Mouse (Mus musculus): Measurements from ENCODE around the gene Efcab6.
A peak's percentile ranks its signal among the peaks of the same experiment; 100 is the strongest.
"Not testable (repeated sequence)": the region's sequence is repeated elsewhere in the genome, so short reads cannot be mapped to it uniquely, and the experiment has no call there.

Efcab6 gene

GRCm38 (mm10) chr15:84065140-84065539 lies at the start of gene Efcab6:
Gene Efcab6 (minus strand): TSS chr15:84065379.
- DNase-seq (ENCODE audit: low spot score in 2 of 2): no peak

GRCm38 (mm10) chr15:84113873-84114272 lies 48.7 kb upstream of the Efcab6 start:
- no peak for DNase-seq (ENCODE audit: low spot score in 2 of 2)

- DNase-seq (ENCODE audit: low spot score in 2 of 2): no peak
These were observed 43.7 kb upstream of the Efcab6 start for GRCm38 (mm10) chr15:84108899-84109298.

DNA sequence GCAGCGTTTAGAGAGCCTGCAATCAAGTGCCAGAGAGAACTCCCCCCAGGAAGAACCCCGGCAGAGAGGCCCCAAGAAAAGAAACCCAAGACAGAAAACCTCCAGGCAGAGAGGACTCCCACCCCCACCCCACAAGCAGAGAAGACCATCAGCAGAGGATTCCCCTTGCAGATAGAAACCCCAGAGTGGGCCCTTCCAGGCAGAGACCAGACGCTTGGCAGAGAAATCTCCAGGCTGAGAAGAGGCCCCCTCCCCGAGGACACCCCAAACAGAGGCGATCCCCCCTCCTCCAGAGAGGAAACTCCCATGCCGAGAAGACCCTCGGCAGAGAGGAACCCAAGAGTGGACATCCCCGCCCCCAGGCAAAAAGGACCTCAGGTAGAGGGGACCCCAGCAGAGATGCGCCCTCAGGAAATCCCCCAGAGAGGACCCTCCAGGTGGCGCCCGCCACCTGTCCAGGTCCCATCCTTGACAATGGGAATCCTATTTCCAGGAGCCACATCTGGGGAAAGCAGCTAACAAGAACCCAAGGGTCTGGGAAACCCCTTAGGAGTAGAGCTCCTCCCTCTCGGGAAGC lies 40.8 kb upstream of the Efcab6 start:
- DNase-seq (ENCODE audit: low spot score in 2 of 2): no peak

DNA sequence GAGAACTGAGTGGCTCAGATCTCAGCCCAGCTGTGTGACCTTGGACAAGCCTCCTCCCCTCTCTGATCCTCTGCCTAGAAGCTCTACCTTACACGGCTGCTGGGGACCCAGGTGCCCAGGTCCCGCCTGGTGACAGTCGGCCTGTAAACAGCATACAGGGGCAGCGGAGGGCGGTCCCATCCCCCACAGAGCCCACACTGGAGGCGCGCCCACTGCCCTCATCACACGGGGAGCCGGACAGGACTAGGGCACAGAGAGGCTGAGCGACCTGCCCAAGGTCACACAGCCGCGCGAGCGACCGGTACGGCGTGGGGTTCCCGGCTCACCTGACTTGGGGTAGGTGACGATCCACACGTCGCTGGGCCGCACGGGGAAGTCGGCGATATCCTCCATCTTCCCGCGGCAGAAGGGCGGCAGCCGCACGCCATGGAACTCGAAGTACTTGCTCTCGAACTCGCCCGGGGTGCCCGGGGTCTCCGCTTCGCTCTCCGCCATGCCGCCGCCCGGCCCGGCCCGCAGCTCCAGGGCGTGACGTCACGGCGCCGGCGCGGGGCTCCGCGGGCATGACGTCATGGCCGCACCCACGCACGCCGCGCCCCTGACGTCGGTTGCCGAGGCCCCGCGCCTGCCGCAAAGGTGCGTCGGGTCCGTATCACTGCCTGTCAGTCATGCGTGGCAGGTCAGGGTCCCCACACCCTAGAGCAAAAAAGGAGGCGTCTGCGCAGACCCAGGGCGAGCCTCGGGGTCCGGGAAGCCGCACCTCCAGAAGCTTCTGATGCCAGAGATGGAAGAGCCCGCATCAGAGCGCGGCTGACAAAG lies 40.1 kb upstream of the Efcab6 start, which contains the start of gene Sult4a1:
Gene Sult4a1 (minus strand): TSS at position 650 of the 819 bp plus-strand sequence.
- DNase-seq (ENCODE audit: low spot score in 2 of 2): no peak

GRCm38 (mm10) chr15:84104626-84105025 lies 39.4 kb upstream of the Efcab6 start:
- no peak for DNase-seq (ENCODE audit: low spot score in 2 of 2)

- not testable (repeated sequence) for DNase-seq (ENCODE audit: low spot score in 2 of 2)
These were observed 32.4 kb upstream of the Efcab6 start for GRCm38 (mm10) chr15:84097536-84097935.

GRCm38 (mm10) chr15:84096051-84096450 lies 30.9 kb upstream of the Efcab6 start:
- peak in 1 of 2 experiments; percentile 6 for DNase-seq (ENCODE audit: low spot score in 2 of 2)

- no peak for DNase-seq (ENCODE audit: low spot score in 2 of 2)
These were observed 29.7 kb upstream of the Efcab6 start for GRCm38 (mm10) chr15:84094921-84095320.

GRCm38 (mm10) chr15:84086775-84087174 lies 21.6 kb upstream of the Efcab6 start:
- DNase-seq (ENCODE audit: low spot score in 2 of 2): no peak

GRCm38 (mm10) chr15:84086364-84086763 lies 21.2 kb upstream of the Efcab6 start:
- DNase-seq (ENCODE audit: low spot score in 2 of 2): no peak

GRCm38 (mm10) chr15:84080069-84080468 lies 14.9 kb upstream of the Efcab6 start:
- no peak for DNase-seq (ENCODE audit: low spot score in 2 of 2)

- DNase-seq (ENCODE audit: low spot score in 2 of 2): no peak
These were observed 14.3 kb upstream of the Efcab6 start for GRCm38 (mm10) chr15:84079519-84079918.

DNA sequence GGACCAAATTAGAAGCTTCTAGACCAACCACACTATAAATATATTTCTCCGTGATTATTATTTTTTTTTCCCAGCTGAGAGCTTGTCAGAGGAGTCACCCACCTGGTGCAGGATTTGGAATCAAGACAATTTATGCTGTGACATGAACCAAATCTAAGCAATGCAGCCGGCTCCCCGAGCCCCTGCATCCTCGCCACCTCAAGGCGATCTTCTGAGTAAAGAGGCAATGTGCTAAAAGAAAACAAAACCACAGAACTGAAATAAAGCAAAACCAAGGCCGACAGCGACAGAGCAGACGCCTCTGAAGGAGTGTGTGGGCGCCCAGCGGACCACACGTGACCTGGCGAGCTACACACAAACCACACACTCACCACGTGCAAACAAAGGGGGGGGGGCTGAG lies 13.5 kb upstream of the Efcab6 start:
- no peak for DNase-seq (ENCODE audit: low spot score in 2 of 2)

DNA sequence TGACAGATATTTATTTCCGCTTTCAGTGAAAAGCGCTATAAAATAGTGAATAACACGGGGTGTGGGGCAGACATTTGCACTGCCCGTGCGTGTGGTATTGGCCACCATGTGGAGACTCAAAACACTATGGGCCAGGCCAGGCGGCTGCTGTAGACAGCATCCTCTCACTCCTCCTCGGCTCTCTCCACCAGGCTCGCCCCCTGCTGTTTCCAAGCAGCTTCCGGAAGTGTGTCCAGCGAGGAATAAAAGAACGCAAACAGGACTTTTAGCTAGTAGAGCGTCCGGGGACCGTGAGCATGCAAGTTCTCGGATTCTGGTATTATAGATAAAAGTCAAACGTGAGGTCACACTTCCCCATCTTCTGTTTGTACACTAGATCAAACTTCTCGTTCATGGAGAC lies 12.0 kb upstream of the Efcab6 start:
- no peak for DNase-seq (ENCODE audit: low spot score in 2 of 2)

DNA sequence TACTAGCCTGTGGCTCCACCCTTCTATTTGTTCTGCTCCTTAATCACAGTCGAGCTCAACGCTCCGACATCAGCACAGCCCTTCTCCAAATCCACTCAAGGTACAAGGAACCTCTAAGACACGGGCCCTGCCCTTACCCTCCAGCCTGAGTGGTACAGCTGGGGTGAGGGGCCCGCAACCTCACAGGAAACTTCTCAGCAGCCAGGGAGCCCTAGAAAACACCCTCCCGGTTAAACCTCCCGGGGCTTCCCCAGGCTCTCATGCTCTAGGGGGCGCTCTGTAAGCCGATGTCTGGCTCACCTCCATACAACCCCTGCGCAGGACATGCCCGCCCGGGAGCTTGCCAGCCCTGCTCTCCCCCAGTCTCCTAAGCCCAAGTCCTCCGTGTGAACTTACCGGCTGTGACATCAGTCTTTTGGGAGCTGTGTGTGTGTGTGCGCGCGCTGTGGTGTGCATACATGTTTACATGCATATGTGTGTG lies 9.6 kb upstream of the Efcab6 start:
- DNase-seq (ENCODE audit: low spot score in 2 of 2): no peak

DNA sequence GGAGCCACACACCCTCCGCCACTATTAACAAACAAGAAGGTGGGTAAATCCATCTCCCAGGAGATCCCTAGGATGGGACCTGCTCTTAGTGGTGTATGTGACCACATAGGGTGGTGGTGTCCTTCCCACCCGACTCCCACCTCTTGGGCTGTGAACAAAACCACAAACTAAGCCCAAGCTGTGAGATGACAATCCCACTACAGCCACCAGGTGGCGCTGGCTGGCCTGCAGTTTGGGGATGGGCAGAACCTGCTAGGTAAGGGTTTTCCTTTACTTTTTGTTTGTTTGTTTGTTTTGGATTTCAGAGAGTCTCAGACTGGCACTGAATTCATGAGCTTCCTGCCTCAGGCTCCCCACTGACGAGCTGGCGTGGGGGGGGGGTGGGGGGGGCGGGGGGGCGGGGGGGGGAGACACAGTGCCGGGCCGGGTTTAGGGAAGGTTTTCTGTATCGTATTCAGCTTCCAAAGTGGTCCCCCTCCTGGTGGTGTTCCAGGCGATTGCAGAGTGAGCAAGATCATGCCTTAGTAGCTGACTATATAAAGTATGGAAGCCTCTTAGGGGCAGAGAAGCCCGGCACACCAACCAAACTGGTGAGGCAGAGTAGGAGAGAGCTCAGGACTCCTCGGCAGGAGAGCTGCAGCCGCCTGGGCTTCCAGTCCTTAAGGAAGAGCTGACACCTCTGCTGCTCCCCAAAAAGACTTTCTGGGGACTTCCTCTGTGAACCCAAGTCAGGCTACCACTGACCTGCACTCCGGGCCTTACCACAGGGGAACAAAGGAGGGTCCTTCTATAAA lies 8.9 kb upstream of the Efcab6 start:
- DNase-seq (ENCODE audit: low spot score in 2 of 2): peak in 1 of 2 experiments; percentile 14

- DNase-seq (ENCODE audit: low spot score in 2 of 2): no peak
These were observed 7.9 kb upstream of the Efcab6 start for GRCm38 (mm10) chr15:84073058-84073457.

DNA sequence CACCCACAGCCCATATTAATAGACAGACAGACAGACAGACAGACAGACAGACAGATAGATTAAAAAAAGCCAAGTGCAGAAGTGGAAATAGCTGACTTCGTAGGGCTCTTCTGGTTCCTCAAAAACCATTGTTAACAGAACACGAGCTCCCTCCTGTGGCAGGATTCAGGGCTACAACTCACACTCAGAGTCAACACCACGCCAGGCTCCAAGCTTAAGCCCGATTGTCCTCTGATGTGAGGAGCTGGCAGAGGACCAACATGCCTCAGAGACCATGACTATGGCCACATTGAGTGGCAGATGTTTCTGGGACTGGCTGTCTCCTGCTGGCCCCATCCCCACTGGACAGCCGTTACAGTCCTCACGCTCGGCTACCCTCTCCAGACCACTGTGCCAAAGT lies 7.0 kb upstream of the Efcab6 start:
- DNase-seq (ENCODE audit: low spot score in 2 of 2): no peak

DNA sequence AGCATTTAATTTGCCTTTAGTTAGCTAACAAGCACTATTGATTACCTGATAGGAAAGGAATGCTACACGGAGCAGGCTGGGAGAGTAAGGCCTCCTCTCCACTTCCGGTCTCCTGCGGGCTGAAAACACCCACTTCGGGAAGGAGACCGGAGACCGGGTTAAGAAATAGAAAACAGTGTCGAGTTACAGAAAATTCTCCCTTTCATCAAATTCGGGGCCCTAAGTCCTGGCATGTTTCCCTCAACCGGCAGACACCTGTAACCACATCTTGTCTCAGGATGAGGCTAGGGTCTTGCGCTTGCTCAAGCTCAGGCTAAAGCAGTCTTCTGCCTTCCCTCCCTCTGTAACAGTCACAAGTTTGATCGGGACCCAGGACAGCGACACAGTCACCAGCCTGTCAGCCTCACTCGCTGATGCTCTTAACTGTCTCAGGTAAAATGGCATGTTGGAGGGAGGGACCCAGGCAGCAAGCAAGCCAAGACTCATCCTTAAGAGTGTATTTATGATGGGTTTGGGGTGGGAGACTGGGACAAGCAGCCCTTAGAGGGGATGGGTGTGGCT lies 5.0 kb upstream of the Efcab6 start:
- DNase-seq (ENCODE audit: low spot score in 2 of 2): no peak

DNA sequence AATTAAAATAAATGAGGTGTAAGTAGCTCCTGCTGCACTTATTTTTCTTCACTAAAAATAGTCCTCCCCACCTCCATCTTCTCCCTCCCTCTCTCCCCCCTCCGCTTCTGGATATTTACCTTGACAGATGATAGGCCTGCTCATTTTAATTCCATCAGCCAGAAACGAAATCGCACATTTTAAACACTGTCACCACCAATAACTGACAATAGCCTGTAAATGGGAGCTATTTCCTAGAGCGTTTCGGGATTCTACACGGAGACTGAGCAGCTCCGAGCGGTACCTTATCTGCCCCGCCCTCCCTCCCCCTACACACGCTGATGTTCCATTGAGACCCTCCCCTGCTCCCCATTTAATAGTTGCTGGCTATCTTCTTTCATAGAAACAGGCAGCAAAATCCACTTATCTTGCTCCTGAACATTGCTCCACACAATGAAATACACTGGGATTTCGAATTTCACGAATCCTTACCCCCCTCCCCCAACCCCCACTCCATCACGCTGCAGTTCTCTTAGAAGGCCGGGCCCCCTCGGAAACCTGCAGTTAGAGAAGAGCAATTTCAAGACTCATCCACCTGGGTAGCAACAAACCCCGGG lies 4.4 kb upstream of the Efcab6 start:
- no peak for DNase-seq (ENCODE audit: low spot score in 2 of 2)

- DNase-seq (ENCODE audit: low spot score in 2 of 2): no peak
These were observed 522 bp upstream of the Efcab6 start for GRCm38 (mm10) chr15:84065701-84066100.

Data from heart, adult 9 months (tissue).